Mouse (Mus musculus): ENCODE results near the gene Dpp6.
A peak's percentile ranks its signal among the peaks of the same experiment; 100 is the strongest.

The Dpp6 gene

GRCm38 (mm10) chr5:26816975-26817941, at the start of gene Dpp6:
TSS of gene Dpp6 (plus strand) at chr5:26817203.
- peak; percentile 7 to 9 for DNase-seq (ENCODE audit: low spot score in 2 of 2)

- no peak for DNase-seq (ENCODE audit: low spot score in 2 of 2)
These were observed 33.0 kb upstream of the Dpp6 start for GRCm38 (mm10) chr5:26783955-26784354.

GRCm38 (mm10) chr5:26795524-26795923, 21.5 kb upstream of the Dpp6 start:
- DNase-seq (ENCODE audit: low spot score in 2 of 2): no peak

- no peak for DNase-seq (ENCODE audit: low spot score in 2 of 2)
These were observed 19.0 kb downstream of the Dpp6 start for GRCm38 (mm10) chr5:26835972-26836371.

DNA sequence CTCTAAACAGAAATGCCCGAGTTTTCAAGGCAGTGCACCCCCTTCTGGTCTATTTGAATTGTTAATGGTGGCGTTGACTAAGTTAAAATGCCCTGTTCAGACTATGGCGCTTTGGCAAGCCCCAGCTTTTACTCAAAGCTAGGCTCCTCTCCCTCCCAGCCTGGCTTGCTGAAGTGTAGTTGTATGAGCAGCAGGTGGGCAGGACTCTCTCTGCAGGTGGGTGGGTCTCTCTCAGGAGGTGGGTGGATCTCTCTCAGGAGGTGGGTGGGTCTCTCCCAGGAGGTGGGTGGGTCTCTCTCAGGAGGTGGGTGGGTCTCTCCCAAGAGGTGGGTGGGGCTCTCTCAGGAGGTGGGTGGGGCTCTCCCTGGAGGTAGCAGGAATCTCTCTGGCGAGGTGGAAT, 24.1 kb downstream of the Dpp6 start:
- DNase-seq (ENCODE audit: low spot score in 2 of 2): no peak

GRCm38 (mm10) chr5:26854746-26855145, 37.7 kb downstream of the Dpp6 start:
- DNase-seq (ENCODE audit: low spot score in 2 of 2): no peak

GRCm38 (mm10) chr5:26875449-26875848, 58.4 kb downstream of the Dpp6 start:
- no peak for DNase-seq (ENCODE audit: low spot score in 2 of 2)

DNA sequence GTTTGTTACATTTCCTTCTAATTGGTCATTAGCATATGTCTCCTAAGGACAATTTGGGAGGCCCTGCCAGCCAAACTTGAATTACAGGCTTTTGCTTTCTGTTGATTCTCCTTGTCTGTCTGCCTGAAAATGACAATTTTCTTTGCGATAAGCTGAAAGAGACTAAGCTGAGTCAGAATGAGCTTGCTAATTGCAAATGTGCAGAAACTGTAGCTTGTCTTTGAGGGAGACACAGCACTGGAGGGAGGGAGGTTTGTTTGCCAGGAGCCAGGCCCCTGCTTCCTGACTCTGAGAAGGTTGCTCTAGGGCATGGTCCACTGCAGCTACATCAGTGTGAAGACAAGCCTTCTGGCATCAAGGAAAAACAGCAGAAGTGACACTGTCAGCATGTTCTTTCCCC, 70.5 kb downstream of the Dpp6 start:
- DNase-seq (ENCODE audit: low spot score in 2 of 2): no peak

- DNase-seq (ENCODE audit: low spot score in 2 of 2): no peak
These were observed 71.1 kb downstream of the Dpp6 start for GRCm38 (mm10) chr5:26888080-26888479.

- DNase-seq (ENCODE audit: low spot score in 2 of 2): no peak
These were observed 77.3 kb downstream of the Dpp6 start for GRCm38 (mm10) chr5:26894346-26894745.

GRCm38 (mm10) chr5:26903786-26904185, 86.8 kb downstream of the Dpp6 start:
- DNase-seq (ENCODE audit: low spot score in 2 of 2): peak; percentile 17 to 36

DNA sequence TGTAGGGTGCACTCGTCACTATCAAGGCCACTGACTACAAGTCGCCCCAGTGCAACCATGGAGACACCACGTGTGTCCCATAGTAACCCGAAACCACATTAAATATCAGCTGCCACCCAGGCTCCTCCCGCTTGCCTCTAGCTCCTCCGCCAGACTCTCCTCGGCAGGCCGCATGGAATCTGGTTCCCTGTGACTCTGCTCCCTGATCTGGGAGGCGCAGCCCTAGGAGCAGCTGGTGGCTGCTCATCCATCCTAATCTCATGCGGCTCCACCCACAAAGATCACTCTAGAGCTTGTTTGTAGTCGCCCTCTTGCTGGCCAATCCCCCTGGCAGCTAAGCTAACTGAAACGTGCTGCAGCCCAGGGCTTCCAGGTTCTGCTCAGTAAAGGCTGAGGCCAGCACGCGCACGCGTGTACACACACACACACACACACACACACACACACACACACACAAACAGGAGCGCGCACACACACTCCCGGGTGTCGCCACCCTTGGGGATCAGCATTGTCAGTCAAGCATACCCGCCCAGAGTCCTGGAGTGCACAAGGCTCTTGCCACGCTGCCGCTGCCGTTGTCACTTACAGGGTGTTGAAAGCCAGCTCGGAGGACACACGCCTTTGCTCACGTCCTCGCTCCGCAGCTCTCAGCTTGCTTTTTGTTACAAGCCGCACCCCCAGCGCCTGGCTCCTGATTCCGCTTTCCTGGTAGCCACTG, 87.5 kb downstream of the Dpp6 start:
- peak; percentile 19 to 20 for DNase-seq (ENCODE audit: low spot score in 2 of 2)

GRCm38 (mm10) chr5:26907151-26907550, 90.1 kb downstream of the Dpp6 start:
- DNase-seq (ENCODE audit: low spot score in 2 of 2): no peak

- DNase-seq (ENCODE audit: low spot score in 2 of 2): no peak
These were observed 91.6 kb downstream of the Dpp6 start for GRCm38 (mm10) chr5:26908612-26909011.

- DNase-seq (ENCODE audit: low spot score in 2 of 2): no peak
These were observed 93.3 kb downstream of the Dpp6 start for GRCm38 (mm10) chr5:26910353-26910752.

DNA sequence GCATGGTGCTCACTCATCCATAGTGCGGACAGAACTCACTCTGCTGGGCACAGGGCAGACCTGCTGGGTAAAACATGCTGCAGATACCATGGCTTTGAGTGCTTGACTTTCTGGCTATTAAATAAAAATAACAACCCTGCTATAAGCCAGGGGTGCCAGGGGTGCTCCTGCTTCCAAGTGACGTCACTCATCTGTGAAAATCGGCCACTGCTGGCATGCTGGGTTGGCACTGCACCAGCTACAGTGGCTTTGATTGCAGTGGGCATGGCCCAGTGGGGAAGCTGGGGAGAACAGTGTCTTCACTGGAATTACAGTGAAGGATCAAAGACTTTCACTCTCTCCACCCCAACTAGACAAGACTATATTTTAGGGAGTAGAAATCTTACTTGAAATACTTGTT, 95.0 kb downstream of the Dpp6 start:
- DNase-seq (ENCODE audit: low spot score in 2 of 2): no peak

DNA sequence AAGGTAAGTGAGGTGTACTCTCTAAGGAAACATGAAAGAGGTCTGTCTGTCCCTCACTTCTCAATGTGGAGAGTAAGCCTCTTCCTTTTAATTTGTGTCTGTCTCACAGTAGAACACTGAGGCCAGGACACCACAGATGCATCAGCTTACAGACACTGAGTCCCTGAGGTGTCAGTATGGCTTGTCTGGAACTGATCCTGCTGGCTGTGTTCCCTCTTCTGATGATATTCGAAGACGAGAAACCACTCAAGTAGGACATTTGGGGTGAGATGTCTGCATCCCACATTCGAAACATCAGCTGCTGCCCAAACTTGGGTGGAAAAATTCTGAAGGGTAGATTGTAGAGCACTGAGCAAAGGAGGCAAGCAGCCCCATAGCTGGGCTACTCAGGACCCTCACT, 101.8 kb downstream of the Dpp6 start:
- no peak for DNase-seq (ENCODE audit: low spot score in 2 of 2)

- no peak for DNase-seq (ENCODE audit: low spot score in 2 of 2)
These were observed 107.5 kb downstream of the Dpp6 start for GRCm38 (mm10) chr5:26924552-26924951.

DNA sequence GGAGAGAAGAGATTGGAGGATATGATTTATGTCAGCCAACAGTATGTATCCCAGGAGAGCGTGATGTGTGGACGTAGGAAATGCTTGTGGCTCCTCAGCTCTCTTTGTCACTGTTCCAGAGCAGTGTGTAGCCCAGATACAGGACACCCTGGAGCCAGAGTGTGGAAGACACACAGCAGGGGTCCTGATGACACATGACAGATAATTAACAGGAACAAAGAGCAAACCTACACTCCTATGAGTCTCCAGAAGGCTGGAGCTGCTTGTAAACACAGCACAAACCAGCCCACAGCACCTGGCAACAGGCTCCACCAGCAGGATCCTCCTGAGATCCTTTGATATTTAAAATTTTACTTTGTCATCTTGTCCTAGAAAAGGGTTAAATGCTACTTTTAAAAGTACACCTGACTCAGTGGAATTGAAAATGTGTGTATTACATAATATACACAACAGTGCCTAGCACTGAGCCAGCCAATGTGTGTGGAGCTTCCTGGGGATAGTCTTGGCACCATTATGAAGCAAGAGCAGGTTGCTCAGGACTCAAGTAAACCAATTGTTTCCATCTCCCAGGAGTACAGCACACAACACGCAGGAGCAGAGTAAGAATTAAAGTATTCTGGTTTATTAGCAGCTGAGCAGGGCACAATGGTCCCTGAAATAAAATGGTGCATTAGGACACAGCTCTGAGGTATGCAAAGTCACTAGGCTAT, 115.6 kb downstream of the Dpp6 start:
- no peak for DNase-seq (ENCODE audit: low spot score in 2 of 2)

GRCm38 (mm10) chr5:26934911-26935310, 117.9 kb downstream of the Dpp6 start:
- no peak for DNase-seq (ENCODE audit: low spot score in 2 of 2)

DNA sequence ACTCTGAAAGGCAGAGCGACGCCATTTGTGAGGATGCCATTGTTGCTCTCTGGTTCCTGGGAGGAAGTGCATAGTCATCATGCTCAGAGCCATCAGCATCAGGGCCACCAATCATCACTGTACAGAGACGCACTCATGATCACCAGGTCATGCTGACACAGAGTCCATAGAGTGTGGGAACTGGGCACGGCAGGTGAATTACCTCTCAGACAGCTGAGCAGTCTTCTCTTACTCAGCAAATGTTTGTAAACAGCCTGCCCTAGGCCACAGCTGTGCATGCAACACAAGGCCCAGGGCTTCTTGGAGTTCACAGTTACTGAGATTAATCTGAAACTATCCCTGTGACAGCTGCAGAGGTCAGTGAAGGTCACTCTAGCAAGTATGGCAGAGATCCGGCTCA, 124.5 kb downstream of the Dpp6 start:
- DNase-seq (ENCODE audit: low spot score in 2 of 2): no peak
